8 mouse cellular contexts compared by ENCODE assay signal in genomic region chr12:59013234-59013633, GRCm38 (mm10). TPM values are rescaled to one million over a fixed set of nuclear protein-coding genes. Genes with fewer than 3 reads are reported as not detected.
DNase-seq lines count a peak whose midpoint lies in the region; ATAC-seq and TF ChIP-seq lines count a peak whose summit lies in the region.

Gene Gemin2, plus strand, starts transcription at chr12:59013393.

- peak within 1 kb of the TSS; percentile 88 for H3K4me2 ChIP-seq in forebrain, embryonic 13.5 days
- peak within 1 kb of the TSS; percentile 78 for H3K4me2 ChIP-seq in neural tube, embryonic 15.5 days

- peak; percentile 73 for ATAC-seq in forebrain, embryonic 13.5 days
- peak; percentile 79 for ATAC-seq in neural tube, embryonic 15.5 days (ENCODE audit: low FRiP score)

- peak within 1 kb of the TSS; percentile 80 for H3K9ac ChIP-seq in forebrain, embryonic 13.5 days
- H3K9ac ChIP-seq in neural tube, embryonic 15.5 days (replicated peaks) = peak within 1 kb of the TSS; percentile 60

- H3K27ac ChIP-seq in forebrain, embryonic 13.5 days = peak within 1 kb of the TSS; percentile 57
- peak within 1 kb of the TSS; percentile 78 for H3K27ac ChIP-seq in neural tube, embryonic 15.5 days (replicated peaks)

- WGBS in forebrain, embryonic 13.5 days = under 1% methylated on average over 28 of the region's 28 CpGs
- 0% methylated on average over 28 of the region's 28 CpGs for WGBS in neural tube, embryonic 15.5 days

- no peaks in the 10 kb centered on the region for H3K9me3 ChIP-seq in E14TG2a.4 (ENCODE audit: low read length)
- no peaks in the 10 kb centered on the region for H3K9me3 ChIP-seq in forebrain, embryonic 13.5 days (replicated peaks)
- no peaks in the 10 kb centered on the region for H3K9me3 ChIP-seq in neural tube, embryonic 15.5 days (replicated peaks)

- H3K4me1 ChIP-seq in E14TG2a.4 (replicated peaks; ENCODE audit: low read depth, low read length) = peaks cover 25% of the 10 kb centered on the region
- peaks cover 23% of the 10 kb centered on the region for H3K4me1 ChIP-seq in forebrain, embryonic 13.5 days
- H3K4me1 ChIP-seq in neural tube, embryonic 15.5 days = peaks cover 33% of the 10 kb centered on the region

- DNase-seq in c-Kit-positive CD71-positive TER-119-positive erythroid progenitor cells, embryonic 14.5 days (ENCODE audit: low spot score) = peak; percentile 89
- DNase-seq in heart, postnatal 14 days = peak; percentile 91 to 92
- DNase-seq in layer of hippocampus, adult 11-12 months (ENCODE audit: low spot score) = peak; percentile 91
- DNase-seq in lung, adult 18-20 months = peak; percentile 94 to 95
- DNase-seq in testis, postnatal 14 days (ENCODE audit: low spot score) = peak; percentile 93

- no peaks in the 10 kb centered on the region for H3K27me3 ChIP-seq in E14TG2a.4 (ENCODE audit: insufficient read depth, low read length)
- no peaks in the 10 kb centered on the region for H3K27me3 ChIP-seq in forebrain, embryonic 13.5 days
- no peaks in the 10 kb centered on the region for H3K27me3 ChIP-seq in neural tube, embryonic 15.5 days (replicated peaks)

- peaks cover 48% of the 10 kb centered on the region for H3K36me3 ChIP-seq in E14TG2a.4 (ENCODE audit: insufficient read depth, low read length)
- peaks cover 7% of the 10 kb centered on the region for H3K36me3 ChIP-seq in forebrain, embryonic 13.5 days (ENCODE audit: poor library complexity, severe bottlenecking)
- H3K36me3 ChIP-seq in neural tube, embryonic 15.5 days = peaks cover 7% of the 10 kb centered on the region; the same call in 1 of the 2 replicates

- peak within 1 kb of the TSS; percentile 92 for H3K4me3 ChIP-seq in E14TG2a.4 (replicated peaks; ENCODE audit: low read length)
- H3K4me3 ChIP-seq in forebrain, embryonic 13.5 days = peak within 1 kb of the TSS; percentile 76
- peak within 1 kb of the TSS; percentile 83 for H3K4me3 ChIP-seq in neural tube, embryonic 15.5 days (replicated peaks)

- no peak for TF ChIP-seq CTCF in E14TG2a.4 (conservative IDR thresholded peaks at IDR 0.05; ENCODE audit: low read length)

- intact Hi-C loops in heart, postnatal 14 days (cut with DNase I) = loop anchor here (2.0 to 5.0 kb wide), 2 partner anchors 48 to 204 kb away; partner anchors contain the start of genes Fbxo33 and Trappc6b

RNA-seq across cellular contexts. Expression of gene Gemin2, which starts in this region (rescaled TPM):
- polyA plus RNA-seq in forebrain, embryonic 13.5 days (2015; fragmentation: Nextera tagmentation; extraction: Ambion mirVana) = 22.5 and 24.7 TPM in 2 replicates
- total RNA-seq in heart, postnatal 14 days (2021) = 1 to 10 TPM; 5.5 to 5.9 TPM
- polyA plus RNA-seq in neural tube, embryonic 15.5 days (2015; fragmentation: Nextera tagmentation; extraction: Ambion mirVana) = 16.4 and 19.8 TPM in 2 replicates

Comparison
In these comparisons a context has a peak if more than half of its experiments do, and no peak if none do; other contexts are left out.
1. Peak in every context shown above with its lines: DNase-seq, ATAC-seq, H3K4me3 ChIP-seq and H3K27ac ChIP-seq.